Mouse (Mus musculus) embryonic facial prominence, embryonic 14.5 days (tissue): Measurements from ENCODE around the gene Prpsap2. TPM values are rescaled to one million over a fixed set of nuclear protein-coding genes. Genes with fewer than 3 reads are reported as not detected.
A peak's percentile ranks its signal among the peaks of the same experiment; 100 is the strongest.
"Not testable (repeated sequence)": the region's sequence is repeated elsewhere in the genome, so short reads cannot be mapped to it uniquely, and the experiment has no call there.

Experiments used
- ATAC-seq: fragments of 200-750 bp; cut with Nextera tagmentation; 2 replicates; pipeline ENCODE4 v1.8.0; 2017; ENCODE audit warnings: low read depth, moderate number of reproducible peaks, moderate TSS enrichment
- DNase-seq: peaks from one replicate; pipeline ENCODE4 v3.0.0-alpha.2; 2015; ENCODE audit warnings: low spot score
- H3K27ac ChIP-seq: fragments of 300-500 bp; sonication (generic); replicated peaks from 2 replicates; pipeline ENCODE4 v1.5.1; 2014; ENCODE audit warnings: low read depth, mild to moderate bottlenecking, low read length, moderate library complexity
- H3K27me3 ChIP-seq: fragments of 300-500 bp; sonication (generic); replicated peaks from 2 replicates; pipeline ENCODE4 v1.6.1; 2014; ENCODE audit warnings: low read length; ENCODE audit not compliant: control insufficient read depth, insufficient read depth
- H3K36me3 ChIP-seq: fragments of 300-500 bp; sonication (generic); 2 replicates; pipeline ENCODE4 v1.6.1; 2014; ENCODE audit warnings: low read length, mixed read lengths; ENCODE audit not compliant: control insufficient read depth, insufficient read depth
- H3K4me1 ChIP-seq: fragments of 300-500 bp; sonication (generic); 2 replicates; pipeline ENCODE4 v1.6.1; 2014; ENCODE audit warnings: antibody characterized with exemption, low read length; ENCODE audit not compliant: control insufficient read depth, insufficient read depth
- H3K4me2 ChIP-seq: fragments of 300-500 bp; sonication (generic); 2 replicates; pipeline ENCODE4 v1.6.1; 2014; ENCODE audit warnings: low read depth, mild to moderate bottlenecking, low read length, moderate library complexity, mixed read lengths
- H3K4me3 ChIP-seq: fragments of 300-500 bp; sonication (generic); 2 replicates; pipeline ENCODE4 v1.5.1; 2014; ENCODE audit warnings: low read depth, mild to moderate bottlenecking, low read length
- H3K9ac ChIP-seq: fragments of 300-500 bp; sonication (generic); 2 replicates; pipeline ENCODE4 v1.6.1; 2014; ENCODE audit warnings: low read depth, mild to moderate bottlenecking, low read length, moderate library complexity, mixed read lengths
- H3K9me3 ChIP-seq: fragments of 300-500 bp; sonication (generic); 2 replicates; pipeline ENCODE4 v1.6.1; 2016; ENCODE audit warnings: low read length; ENCODE audit not compliant: control insufficient read depth
- WGBS: fragments of 180-500 bp; shearing (Covaris S2); extraction: QIAGEN DNeasy Blood & Tissue Kit; methylation state at CpG from one replicate; pipeline ENCODE4 v1.1.7; 2014; 5-methylcytosine and 5-hydroxymethylcytosine counted together
- polyA plus RNA-seq: library from polyadenylated mRNA; unstranded; fragments of >200 nt; fragmentation: Nextera tagmentation; extraction: Ambion mirVana; gene quantifications from 2 replicates; pipeline ENCODE4 v1.2.1, GENCODE M21; 2014

Prpsap2 gene
- polyA plus RNA-seq: 24.2 and 27.3 TPM in 2 replicates

DNA sequence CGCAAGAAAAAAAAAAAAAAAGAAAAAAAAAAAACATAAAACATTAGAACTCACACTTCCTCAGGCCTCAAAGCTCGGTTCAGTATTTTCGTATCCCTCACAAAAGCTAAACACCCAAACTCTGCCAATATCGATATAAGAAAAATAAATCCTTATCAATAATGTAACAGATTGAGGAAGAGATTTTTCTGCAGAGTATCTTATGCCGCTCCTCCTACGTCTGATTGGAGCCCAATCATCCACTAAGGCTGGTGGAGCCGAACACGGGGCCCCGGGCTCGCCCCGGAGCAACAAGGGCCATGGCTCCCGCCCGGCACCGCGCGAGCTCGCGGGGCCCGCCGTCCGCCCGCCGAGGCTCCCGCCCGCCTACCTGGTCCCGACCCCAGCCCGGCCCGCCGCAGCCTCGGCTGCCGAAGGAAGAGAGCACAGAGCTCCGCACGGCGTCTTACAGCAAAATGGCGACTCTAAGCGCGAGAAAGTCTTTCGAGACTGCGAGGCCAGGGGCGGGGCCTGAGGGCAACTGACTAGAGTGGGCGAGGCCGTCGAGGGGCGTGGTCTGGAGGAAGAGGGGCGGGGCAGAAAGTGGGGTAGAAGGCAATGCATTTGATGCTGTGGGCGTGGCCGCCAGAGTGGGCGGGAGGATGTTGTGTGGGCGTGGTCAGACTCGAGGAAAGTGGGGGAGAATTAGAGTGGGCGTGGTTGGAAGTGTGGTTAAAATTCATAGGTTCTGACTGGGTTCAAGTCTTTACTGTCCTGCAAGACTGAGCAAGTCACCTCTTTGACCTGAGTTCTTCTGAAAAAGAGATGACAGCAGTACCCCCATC lies at the start of gene Prpsap2:
TSS of gene Prpsap2 (minus strand) at position 505 of the 824 bp plus-strand sequence.
- under 1% methylated on average over 44 of the region's 51 CpGs for WGBS
- H3K27ac ChIP-seq: peak within 1 kb of the TSS; percentile 92

DNA sequence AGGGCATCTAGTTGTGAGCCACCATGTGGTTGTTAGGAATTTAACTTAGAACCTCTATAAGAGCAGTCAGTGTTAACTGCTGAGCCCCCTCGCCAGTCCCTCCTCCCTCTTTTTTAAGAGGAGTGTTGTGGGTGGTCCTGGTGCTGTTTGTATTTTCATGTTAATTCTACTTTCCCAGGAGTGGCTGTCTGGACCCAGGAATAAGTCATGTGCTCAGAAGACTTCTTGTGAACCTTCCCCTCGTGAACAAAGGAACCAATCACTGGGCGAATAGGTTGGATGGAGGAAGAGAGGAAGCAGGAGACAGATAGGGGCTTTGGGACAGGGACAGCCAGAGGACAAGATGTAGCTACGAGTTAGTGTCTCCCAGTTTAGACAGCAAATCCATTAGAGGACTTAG lies 47.9 kb upstream of the Prpsap2 start:
- Histone ChIP-seq H3K4me1 (no peaks in the 10 kb centered on the region), H3K36me3 (peaks cover 74% of the 10 kb centered on the region), H3K4me2 (no peak overlapping the region), H3K27ac (no peak overlapping the region), H3K9ac (no peak overlapping the region), H3K9me3 (no peaks in the 10 kb centered on the region), H3K4me3 (no peak overlapping the region), H3K27me3 (no peaks in the 10 kb centered on the region)
- DNase-seq: no peak
- no peak for ATAC-seq
- WGBS: 40% methylated on average over 4 of the region's 4 CpGs

More for the DNA sequence above, at the start of gene Prpsap2:
- Histone ChIP-seq H3K9ac (peak within 1 kb of the TSS; percentile 78), H3K27me3 (no peaks in the 10 kb centered on the region), H3K36me3 (0 out of 2 replicates have a peak, but pooled peaks cover 11% of the 10 kb centered on the region), H3K4me3 (peak within 1 kb of the TSS; percentile 61), H3K9me3 (no peaks in the 10 kb centered on the region), H3K4me1 (peaks cover 6% of the 10 kb centered on the region), H3K4me2 (peak within 1 kb of the TSS; percentile 73)
- DNase-seq (peak; percentile 98), ATAC-seq (peak; percentile 96)

DNA sequence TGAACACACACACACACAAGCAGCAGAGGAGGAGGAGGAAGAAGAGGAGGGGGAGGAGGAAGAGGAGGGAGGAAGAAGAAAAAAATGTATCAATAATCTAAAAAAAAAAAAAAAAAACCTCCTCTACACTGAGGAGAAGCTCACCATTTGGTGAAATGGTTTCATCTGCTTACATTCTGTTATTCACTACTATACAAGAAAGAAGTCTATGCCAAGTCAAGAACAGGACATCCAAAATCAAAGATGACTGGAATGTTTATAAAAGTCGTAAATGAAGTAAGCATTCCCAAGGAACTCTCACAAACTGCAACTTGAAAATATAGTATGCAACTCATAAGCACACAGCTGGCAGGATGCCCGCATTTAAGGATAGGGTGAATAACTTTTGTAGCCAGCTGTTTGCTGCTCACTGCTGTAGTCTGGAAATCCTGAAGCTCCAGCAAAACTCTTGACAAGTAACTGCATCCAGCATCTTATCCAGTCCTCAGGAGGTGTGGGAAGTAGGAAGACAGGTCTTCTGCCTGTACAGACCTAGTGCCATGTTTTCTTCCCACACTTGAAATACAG lies 46.7 kb upstream of the Prpsap2 start:
- H3K4me1 ChIP-seq: no peaks in the 10 kb centered on the region
- DNase-seq (peak; percentile 41), ATAC-seq (no peak)
- H3K27ac ChIP-seq: no peak overlapping the region
- no peaks in the 10 kb centered on the region for H3K9me3 ChIP-seq
- no peak overlapping the region for H3K4me3 ChIP-seq
- no peaks in the 10 kb centered on the region for H3K27me3 ChIP-seq
- no peak overlapping the region for H3K4me2 ChIP-seq
- H3K9ac ChIP-seq: no peak overlapping the region
- peaks cover 64% of the 10 kb centered on the region for H3K36me3 ChIP-seq
- WGBS: 86% methylated on average over 2 of the region's 2 CpGs

DNA sequence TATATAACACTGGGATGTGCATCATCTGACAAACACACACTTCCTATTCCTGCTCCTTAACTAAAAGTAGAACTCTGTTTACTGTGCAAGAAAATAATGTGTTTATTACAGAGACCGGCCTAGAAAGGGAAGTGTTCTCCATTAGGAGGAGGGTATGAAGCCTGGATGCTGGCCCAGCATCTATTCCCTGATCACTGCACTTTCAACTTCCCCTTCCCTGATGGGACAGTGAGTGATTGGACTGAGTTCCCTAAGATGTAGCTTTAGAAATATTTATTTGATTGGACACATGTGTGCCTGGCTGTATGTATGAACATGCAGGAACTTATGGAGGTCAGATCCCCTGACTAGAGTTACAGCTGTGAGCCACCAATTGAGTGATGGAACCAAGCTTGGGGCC lies 31.6 kb upstream of the Prpsap2 start:
- WGBS: 72% methylated on average over 1 of the region's 1 CpGs
- Histone ChIP-seq H3K27ac (no peak overlapping the region), H3K4me3 (no peak overlapping the region), H3K4me2 (no peak overlapping the region), H3K9ac (no peak overlapping the region), H3K27me3 (no peaks in the 10 kb centered on the region), H3K36me3 (peaks cover 55% of the 10 kb centered on the region), H3K9me3 (no peaks in the 10 kb centered on the region), H3K4me1 (no peaks in the 10 kb centered on the region)
- no peak for ATAC-seq
- DNase-seq: no peak

DNA sequence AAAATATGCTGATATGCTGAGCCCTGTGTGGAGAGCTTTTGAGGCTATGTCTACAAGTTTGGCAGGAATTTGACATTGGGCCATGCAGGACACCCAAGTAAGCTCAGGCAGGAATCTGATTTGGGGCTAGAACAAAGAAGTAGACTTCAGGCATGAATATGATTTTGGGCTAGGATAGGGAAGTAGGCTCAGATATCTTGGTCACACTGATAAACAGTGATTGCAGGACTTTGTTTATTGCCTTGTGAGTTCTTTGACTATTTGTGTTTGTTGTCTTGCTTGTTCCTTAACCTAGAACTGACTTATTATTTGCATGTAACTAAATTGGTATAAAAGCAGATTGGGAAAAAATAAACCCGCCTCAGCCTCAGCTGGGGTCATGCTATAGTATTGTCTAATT lies 26.7 kb upstream of the Prpsap2 start:
- Histone ChIP-seq H3K4me3 (no peak overlapping the region), H3K27ac (no peak overlapping the region), H3K4me2 (no peak overlapping the region), H3K9ac (no peak overlapping the region), H3K36me3 (peaks cover 71% of the 10 kb centered on the region), H3K4me1 (no peaks in the 10 kb centered on the region), H3K27me3 (no peaks in the 10 kb centered on the region), H3K9me3 (no peaks in the 10 kb centered on the region)
- no peak for DNase-seq
- 98% methylated on average over 1 of the region's 1 CpGs for WGBS
- no peak for ATAC-seq

DNA sequence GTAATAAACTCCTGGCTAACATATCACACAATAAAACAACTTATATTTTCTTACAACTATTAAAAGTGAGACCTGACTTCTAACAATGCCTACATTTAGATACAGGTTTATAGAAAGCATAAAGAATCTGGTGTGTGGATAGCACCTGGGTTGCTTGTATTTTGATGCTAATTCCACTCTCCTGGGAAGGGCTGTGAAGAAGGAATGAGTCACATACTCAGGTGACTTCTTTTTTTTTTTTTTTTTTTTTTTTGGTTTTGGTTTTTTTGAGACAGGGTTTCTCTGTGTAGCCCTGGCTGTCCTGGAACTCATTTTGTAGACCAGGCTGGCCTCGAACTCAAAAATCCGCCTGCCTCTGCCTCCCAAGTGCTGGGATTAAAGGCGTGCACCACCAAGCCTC lies 20.6 kb upstream of the Prpsap2 start:
- not testable (repeated sequence) for H3K27me3 ChIP-seq, H3K27ac ChIP-seq, H3K9me3 ChIP-seq, H3K9ac ChIP-seq, H3K4me1 ChIP-seq, H3K4me3 ChIP-seq, H3K4me2 ChIP-seq, DNase-seq, ATAC-seq
- peaks cover 72% of the 10 kb centered on the region for H3K36me3 ChIP-seq
- WGBS: 93% methylated on average over 3 of the region's 3 CpGs

DNA sequence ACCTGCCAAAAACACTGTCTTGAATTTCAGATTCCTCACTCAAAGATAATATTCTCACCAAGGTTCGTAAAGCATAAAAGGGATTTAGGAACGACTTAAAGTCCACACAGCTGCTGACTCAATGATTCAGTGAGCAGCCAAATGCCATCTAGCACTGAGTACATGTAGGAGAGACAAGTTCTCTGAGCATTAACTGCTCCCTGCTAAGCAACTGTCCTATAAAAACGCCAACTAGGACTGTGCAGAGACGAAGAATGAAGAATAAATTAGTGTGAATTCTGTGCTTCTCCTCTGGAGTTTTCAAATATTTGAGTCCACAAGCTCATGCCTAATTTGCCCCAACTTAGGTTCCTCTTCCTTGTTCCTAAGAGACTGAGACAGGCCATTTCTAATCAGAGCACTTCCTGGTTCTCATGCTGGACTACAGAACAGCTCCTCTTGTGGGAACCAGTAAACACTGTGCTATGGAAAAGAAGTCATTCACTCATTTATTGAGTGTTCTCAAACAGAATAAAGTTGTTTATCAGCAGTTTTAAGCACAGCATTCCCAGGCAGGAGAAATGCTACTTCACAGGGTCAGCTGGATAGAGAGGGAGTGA lies 12.8 kb upstream of the Prpsap2 start:
- Histone ChIP-seq H3K36me3 (peaks cover 55% of the 10 kb centered on the region), H3K27me3 (no peaks in the 10 kb centered on the region), H3K9ac (no peak overlapping the region), H3K4me3 (no peak overlapping the region), H3K27ac (no peak overlapping the region), H3K4me2 (no peak overlapping the region), H3K9me3 (no peaks in the 10 kb centered on the region), H3K4me1 (no peaks in the 10 kb centered on the region)
- no peak for DNase-seq
- ATAC-seq: no peak
- 86% methylated on average over 4 of the region's 4 CpGs for WGBS

DNA sequence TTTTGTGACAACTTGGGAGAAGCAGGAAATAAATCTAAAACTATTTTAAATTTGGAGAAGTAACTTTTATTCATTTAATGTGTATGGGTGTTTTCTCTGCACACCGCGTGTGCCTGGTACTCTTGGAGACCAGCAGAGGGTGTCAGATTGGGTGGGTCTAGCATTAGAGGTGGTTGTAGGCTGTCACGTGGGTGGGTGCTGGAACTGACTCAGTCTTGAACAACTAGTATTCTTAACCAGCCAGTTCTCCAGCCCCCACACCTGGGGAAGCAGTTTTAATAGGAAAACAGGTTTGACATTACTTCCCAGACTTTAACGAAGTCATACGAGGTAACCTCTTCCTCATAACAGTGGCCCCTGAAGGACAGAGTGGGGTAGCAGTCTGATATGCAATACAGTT lies 1.4 kb downstream of the Prpsap2 start:
- WGBS: 72% methylated on average over 5 of the region's 5 CpGs
- DNase-seq: no peak
- Histone ChIP-seq H3K9me3 (no peaks in the 10 kb centered on the region), H3K4me1 (peaks cover 6% of the 10 kb centered on the region), H3K4me3 (peak overlapping the region; percentile 61), H3K9ac (no peak overlapping the region), H3K36me3 (peaks cover 24% of the 10 kb centered on the region), H3K4me2 (peak overlapping the region; percentile 73), H3K27me3 (no peaks in the 10 kb centered on the region), H3K27ac (no peak overlapping the region)
- no peak for ATAC-seq
